Mouse (Mus musculus): ENCODE data around the gene Zfhx3.

- no peak for TF ChIP-seq CTCF (IDR thresholded peaks at IDR 0.05; ENCODE audit: low read depth, low read length)
- no peak for TF ChIP-seq TAL1 (conservative IDR thresholded peaks at IDR 0.05; ENCODE audit: low read depth, low read length)
- TF ChIP-seq GATA1 (IDR thresholded peaks at IDR 0.05; ENCODE audit: borderline replicate concordance, low read length), result no peak
- TF ChIP-seq POLR2AphosphoS5 (IDR thresholded peaks at IDR 0.05; ENCODE audit: insufficient replicate concordance, low read depth, low read length), result no peak
- no peak for TF ChIP-seq GATA2 (IDR thresholded peaks at IDR 0.05; ENCODE audit: borderline replicate concordance, low read depth, low read length)
Measured at GRCm38 (mm10) chr8:108510641-108511325, 568.3 kb downstream of the Zfhx3 start.
